Mouse (Mus musculus) embryonic facial prominence, embryonic 14.5 days (tissue): ENCODE results near the gene Zbtb21. TPM values are rescaled to one million over a fixed set of nuclear protein-coding genes. Genes with fewer than 3 reads are reported as not detected.

Experiments used
- polyA plus RNA-seq: library from polyadenylated mRNA; unstranded; fragments of >200 nt; fragmentation: Nextera tagmentation; extraction: Ambion mirVana; gene quantifications from 2 replicates; pipeline ENCODE4 v1.2.1, GENCODE M21; 2014

Zbtb21 gene
- polyA plus RNA-seq, 1 experiment from 2014 or later, result 14.1 TPM

Other genes starting within 250 kb of the Zbtb21 start
- 11.1 and 13.8 TPM in 2 replicates for gene Ripk4, start 198.8 kb downstream of the Zbtb21 start, polyA plus RNA-seq
- 8.7 and 9.4 TPM in 2 replicates for gene Prdm15, start 110.8 kb downstream of the Zbtb21 start, polyA plus RNA-seq
- 22.0 and 24.5 TPM in 2 replicates for gene C2cd2, start within 50 bp of the Zbtb21 start, polyA plus RNA-seq
- gene B230307C23Rik, start 34.7 kb upstream of the Zbtb21 start, polyA plus RNA-seq, result 33.6 and 34.2 TPM in 2 replicates
- 14.4 and 17.1 TPM in 2 replicates for gene A630089N07Rik, start 119.8 kb upstream of the Zbtb21 start, polyA plus RNA-seq